Mouse (Mus musculus) liver, embryonic 18 days (tissue): ENCODE results near the gene Actg2. TPM values are rescaled to one million over a fixed set of nuclear protein-coding genes. Genes with fewer than 3 reads are reported as not detected.

Experiments used
- polyA plus RNA-seq: library from polyadenylated mRNA; depleted of rRNA; stranded (reverse); fragments of >200 nt; gene quantifications from 2 replicates; pipeline ENCODE4 v1.2.3, GENCODE M21; 2012; rRNA removed

Gene Actg2
- 4.8 and 5.8 TPM in 2 replicates for polyA plus RNA-seq

DNA sequence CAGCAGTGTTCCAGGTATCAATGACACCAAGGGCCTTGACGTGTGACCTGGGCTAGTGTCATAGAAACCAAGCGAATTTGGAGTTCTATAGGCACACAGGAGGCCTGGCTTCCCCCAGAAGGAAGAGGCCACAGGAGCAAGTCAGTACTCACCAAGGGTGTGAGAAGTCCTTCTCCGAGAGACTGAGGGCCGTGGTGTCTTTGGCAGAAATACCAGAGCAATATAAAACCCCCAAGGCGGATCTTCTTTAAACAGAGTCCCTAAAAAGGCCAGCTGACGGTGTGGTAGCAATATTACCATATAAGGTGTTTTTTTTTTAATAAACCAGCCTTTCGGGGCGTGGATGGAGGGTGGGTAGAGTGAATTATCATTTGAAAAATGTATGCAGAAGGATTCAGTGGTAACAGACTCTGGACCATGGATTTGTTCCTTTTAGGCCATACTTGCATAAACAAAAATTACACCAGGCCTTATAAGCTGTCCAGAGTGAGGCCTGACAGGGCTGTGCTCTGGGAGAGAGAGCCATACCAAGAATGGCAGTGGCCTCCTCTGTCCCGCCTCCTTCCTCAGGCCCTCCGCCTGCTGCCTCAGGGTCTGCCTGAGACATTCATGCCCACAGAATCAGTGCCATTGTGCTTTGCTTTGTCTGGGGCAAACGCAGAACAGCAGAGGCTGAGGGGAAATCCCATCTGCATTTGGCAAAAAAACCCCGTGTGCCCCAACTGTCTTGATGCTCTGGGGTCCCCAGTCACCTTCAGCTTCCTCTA, at the start of gene Actg2:
Actg2 (minus strand) TSS at position 238 of the 767 bp plus-strand sequence.

DNA sequence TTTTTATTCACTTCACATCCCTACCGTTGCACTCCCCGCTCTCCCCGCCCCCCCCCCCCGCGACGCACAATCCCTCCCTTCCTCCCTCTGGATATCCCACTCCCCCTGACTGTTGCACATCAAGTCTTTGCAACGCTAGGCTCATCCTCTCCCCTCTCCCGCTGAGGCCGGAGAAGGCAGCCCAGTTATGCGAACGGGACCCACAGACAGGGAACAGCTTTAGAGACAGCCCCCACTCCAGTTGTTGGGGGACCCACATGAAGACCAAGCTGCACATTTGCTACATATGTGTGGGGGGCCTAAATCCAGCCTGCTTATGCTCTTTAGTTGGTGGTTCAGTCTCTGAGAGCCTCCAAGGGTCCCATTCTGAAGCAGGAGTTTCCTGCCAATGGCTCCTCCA, 36.6 kb upstream of the Actg2 start, which contains the start of gene Stambp:
Stambp (minus strand) TSS at position 59 of the 400 bp plus-strand sequence.

DNA sequence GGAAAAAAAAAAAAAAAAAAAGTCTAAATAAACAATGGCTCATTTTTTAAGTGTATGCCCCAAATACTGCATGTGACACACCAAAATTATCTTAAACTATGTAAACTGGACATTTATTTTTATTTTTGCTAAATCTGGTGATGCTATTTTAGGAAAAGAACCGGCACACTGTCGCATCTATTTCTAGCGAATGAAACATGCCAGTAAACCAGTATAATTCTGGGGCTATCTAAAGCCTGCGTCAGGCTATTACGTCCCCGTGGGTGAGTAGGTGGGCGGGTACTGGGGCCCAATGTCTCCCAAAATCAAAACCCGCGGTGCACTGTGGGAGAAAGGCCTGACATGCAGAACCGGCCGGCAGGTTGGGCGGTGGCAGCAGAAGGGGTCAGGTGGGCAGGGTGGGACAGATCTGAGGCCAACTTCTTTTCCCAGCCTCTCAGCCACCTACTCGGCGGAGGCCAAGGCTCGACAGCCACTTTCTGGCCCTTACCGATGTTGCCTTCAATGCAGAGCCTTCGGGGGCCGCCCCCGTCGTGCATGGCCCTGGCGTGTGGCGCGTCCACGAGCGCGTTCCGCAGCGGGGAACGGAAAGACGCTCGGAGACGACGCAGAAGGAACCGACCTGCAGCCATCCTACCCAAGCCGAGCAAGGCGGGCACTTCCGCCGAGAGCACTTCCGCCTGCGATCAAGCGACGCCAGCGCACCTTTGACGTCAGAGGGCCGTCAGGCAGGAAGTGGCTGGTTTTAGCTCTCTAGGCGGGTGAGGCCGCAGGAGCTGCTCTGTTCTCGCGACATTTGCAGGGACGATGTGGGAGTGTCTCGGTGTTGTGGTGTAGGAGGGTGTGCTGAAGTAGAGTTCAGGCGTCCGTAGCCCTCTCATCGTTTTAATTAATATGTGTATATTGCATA, 29.6 kb downstream of the Actg2 start, which contains the start of gene Dguok:
Dguok (minus strand) TSS at position 712 of the 910 bp plus-strand sequence.

Other genes starting within 250 kb of the Actg2 start
- gene Mthfd2, start 210.4 kb downstream of the Actg2 start, polyA plus RNA-seq = 18.5 and 21.5 TPM in 2 replicates
- gene Mob1a, start 210.2 kb downstream of the Actg2 start, polyA plus RNA-seq = 19.4 and 21.9 TPM in 2 replicates
- 58.3 and 59.1 TPM in 2 replicates for gene Bola3, start 187.1 kb downstream of the Actg2 start, polyA plus RNA-seq
- gene Tet3, start 77.2 kb downstream of the Actg2 start, polyA plus RNA-seq = 2.3 and 3.4 TPM in 2 replicates
- gene Dguok, start 29.3 kb downstream of the Actg2 start, polyA plus RNA-seq = 19.6 and 21.8 TPM in 2 replicates
- gene Stambp, start 36.5 kb upstream of the Actg2 start, polyA plus RNA-seq = 6.4 and 7.2 TPM in 2 replicates
- gene Clec4f, start 119.9 kb upstream of the Actg2 start, polyA plus RNA-seq = 39.7 and 74.4 TPM in 2 replicates
- gene Cd207, start 141.6 kb upstream of the Actg2 start, polyA plus RNA-seq = 0.90 and 2.2 TPM in 2 replicates
- not detected in 2 replicates for gene Vax2, start 175.0 kb upstream of the Actg2 start, polyA plus RNA-seq
- gene Atp6v1b1, start 206.7 kb upstream of the Actg2 start, polyA plus RNA-seq = 0.05 TPM in 1 of 2 replicates, not detected in the other
- gene Ankrd53, start 226.4 kb upstream of the Actg2 start, polyA plus RNA-seq = not detected in 2 replicates
- gene Tex261, start 239.5 kb upstream of the Actg2 start, polyA plus RNA-seq = 24.8 and 26.3 TPM in 2 replicates